Mouse (Mus musculus): ENCODE data around the gene Sacs. TPM values are rescaled to one million over a fixed set of nuclear protein-coding genes. Genes with fewer than 3 reads are reported as not detected.
"Not testable (repeated sequence)": the region's sequence is repeated elsewhere in the genome, so short reads cannot be mapped to it uniquely, and the experiment has no call there.

Gene Sacs
- total RNA-seq, 1 experiment from 2014 or later = 22.3 TPM

DNA sequence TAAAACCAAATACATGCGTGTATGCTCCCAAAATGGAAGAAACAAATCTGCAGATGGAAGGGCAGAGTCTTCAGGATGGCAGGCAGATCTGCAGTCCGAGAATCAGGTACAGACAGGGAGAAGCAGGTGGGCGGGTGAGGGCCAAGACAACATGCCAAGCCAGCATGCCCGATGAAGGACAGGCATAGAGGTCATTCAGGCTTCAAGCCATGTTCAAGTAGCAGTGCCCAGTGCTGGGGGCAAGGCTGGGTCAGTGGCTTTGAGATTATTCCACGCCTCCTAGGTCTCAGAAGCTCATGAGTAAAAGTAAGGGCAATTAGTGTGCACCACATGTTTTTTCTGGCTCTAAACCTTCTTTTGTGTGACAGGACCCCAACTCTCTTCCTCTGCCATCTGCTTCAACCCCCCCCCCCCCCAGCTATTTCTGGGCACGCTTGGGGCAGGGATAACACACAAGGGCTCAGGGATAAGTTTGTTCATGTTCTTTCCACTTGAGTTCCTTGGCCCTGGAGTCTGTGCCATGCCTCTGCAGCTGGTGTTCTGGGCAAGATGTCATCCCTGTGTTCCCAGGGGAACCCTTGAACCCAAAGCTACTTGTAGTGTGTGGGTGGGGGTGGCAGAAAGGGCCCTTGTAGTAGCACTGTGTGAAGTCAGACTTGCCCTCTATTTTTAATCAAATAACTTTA, 16.8 kb downstream of the Sacs start:
- no peak for ATAC-seq (ENCODE audit: extremely low read depth, insufficient number of reproducible peaks, low FRiP score, poor library complexity, severe bottlenecking)

DNA sequence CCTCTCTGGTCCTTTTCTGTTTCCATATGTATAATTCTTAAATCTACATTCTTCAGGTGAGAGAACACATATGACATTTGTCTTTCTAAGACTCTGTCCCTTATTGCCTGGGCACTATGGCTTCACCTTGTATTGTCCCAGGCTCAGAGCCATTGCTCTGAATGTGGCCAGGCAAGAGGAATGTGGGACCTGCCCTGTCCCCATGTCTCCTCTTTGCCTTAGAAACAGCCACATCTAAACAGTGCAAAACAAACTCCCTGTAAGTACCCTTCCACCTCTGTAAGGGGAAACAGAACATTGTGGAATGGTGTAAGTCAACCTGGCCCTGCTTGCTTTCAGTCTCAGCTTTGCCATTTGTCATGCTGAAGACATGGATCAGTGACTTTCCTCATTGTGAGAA, 17.4 kb downstream of the Sacs start:
- ATAC-seq (ENCODE audit: extremely low read depth, insufficient number of reproducible peaks, low FRiP score, poor library complexity, severe bottlenecking) = no peak

DNA sequence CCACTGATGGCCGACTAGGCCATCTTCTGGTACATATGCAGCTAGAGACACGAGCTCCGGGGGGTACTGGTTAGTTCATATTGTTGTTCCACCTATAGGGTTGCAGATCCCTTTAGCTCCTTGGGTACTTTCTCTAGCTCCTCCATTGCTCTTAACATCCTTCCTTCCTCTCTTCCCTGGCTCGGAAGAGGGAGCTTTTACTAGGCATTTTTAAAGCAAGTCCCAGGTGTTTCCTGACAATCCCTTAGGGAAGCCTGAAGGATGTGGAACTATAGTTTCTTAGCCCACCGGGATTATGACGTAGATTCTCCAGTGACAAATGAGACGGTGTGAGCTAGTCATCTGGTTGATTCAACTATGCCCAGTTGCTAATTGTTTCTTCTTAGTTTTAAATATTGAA, 19.2 kb downstream of the Sacs start:
- not testable (repeated sequence) for ATAC-seq (ENCODE audit: extremely low read depth, insufficient number of reproducible peaks, low FRiP score, poor library complexity, severe bottlenecking)

DNA sequence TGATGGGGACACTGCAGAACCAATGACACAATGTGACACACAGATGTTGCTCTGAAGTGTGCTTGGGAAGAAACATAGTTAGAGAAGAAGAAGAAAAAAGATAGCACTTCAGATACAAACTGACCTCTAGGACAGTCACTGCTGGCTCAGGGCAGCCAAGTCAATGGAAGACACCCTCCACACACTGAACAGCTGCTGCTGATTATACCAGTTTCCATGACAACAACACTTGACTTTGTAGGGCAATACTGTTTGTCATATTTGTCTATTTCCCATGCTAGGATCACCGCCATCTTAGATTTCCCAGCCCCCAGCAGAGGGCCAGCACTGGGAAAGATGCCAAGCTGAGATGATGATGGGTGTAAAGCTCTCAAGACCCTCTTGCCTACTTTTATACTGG, 22.7 kb downstream of the Sacs start:
- ATAC-seq (ENCODE audit: extremely low read depth, insufficient number of reproducible peaks, low FRiP score, poor library complexity, severe bottlenecking) = no peak

DNA sequence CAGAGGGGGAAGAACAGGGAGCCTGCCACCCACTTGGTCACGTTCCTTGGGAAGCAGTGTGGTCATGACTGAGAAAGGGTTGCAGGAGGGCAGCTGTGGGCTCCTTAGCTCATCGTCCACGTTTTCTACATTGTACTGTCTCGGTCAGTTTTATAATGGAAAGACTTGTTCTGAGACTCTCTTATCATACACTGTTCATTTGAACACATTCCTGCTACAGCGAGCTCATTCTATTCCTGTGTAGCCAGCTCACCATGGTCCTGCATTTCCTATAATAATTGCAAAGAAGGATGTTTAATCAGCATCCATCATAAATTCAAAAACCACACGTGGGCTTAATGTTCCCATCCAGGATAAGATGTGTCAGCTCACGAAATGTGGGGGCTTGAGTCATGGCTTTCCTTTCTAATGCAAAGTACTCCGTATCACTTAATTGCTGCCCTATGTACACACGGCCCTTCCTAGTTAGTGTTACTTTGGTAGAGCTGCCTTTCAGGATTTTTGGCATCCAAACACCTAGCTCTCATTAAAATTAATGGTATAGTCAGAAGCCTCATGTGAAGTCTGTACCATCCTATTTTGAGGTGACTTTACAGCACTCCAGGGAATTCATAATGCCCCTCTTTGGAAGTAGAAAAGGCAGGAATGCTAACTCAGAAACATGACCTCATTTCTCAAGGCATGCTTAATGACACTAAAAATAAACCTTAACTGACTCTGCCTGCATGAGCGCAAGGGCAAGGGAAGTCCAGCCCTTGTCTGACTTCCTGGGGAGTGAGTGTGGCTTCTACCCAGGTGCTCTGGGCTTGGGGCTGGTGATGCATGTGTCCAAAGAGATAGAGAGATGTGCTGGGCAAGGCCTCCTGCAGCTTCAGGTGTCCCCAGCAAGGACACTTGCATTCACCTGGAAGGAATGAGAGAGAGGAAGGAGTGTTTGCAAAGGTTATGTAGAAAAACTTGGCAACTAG, 23.4 kb downstream of the Sacs start:
- ATAC-seq (ENCODE audit: extremely low read depth, insufficient number of reproducible peaks, low FRiP score, poor library complexity, severe bottlenecking) = no peak

DNA sequence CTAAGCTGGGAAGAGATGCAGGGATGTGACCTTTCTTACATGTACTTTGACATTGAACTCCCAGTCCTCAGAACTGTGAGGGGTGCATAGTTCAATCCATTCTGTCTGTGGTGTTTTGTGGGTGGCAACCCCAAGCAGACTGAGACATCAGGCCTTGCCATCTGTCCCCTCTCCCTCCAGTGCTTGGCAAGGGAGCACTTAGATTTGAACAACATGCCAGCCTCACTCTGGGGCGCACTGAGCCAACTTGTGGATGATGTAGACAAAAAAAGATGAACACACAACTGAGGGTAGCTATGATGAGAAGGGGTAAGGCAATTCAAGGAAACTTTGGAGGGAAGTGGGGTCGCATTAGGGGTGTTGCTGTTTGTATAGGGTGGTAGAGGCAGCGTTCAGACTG, 26.2 kb downstream of the Sacs start:
- no peak for ATAC-seq (ENCODE audit: extremely low read depth, insufficient number of reproducible peaks, low FRiP score, poor library complexity, severe bottlenecking)

DNA sequence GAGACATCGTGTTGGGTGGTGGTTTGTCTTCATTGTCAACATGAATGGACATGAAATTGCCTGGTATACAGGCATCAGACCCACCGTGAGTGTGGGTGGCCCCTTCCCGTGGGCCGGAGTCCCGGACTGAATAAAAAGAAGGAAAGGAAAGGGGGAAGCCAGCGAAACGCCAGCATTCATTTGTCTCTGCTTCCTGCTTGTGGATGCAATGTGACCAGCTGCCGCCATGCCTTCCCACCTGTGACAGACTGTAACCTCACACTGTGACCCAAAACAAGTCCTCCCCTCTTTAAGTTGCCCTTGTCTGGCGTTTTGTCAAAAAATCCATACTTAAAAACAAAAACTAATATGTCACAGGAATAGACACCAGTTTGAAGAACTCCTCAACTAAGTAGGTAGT, 27.7 kb downstream of the Sacs start:
- ATAC-seq (ENCODE audit: extremely low read depth, insufficient number of reproducible peaks, low FRiP score, poor library complexity, severe bottlenecking) = no peak

DNA sequence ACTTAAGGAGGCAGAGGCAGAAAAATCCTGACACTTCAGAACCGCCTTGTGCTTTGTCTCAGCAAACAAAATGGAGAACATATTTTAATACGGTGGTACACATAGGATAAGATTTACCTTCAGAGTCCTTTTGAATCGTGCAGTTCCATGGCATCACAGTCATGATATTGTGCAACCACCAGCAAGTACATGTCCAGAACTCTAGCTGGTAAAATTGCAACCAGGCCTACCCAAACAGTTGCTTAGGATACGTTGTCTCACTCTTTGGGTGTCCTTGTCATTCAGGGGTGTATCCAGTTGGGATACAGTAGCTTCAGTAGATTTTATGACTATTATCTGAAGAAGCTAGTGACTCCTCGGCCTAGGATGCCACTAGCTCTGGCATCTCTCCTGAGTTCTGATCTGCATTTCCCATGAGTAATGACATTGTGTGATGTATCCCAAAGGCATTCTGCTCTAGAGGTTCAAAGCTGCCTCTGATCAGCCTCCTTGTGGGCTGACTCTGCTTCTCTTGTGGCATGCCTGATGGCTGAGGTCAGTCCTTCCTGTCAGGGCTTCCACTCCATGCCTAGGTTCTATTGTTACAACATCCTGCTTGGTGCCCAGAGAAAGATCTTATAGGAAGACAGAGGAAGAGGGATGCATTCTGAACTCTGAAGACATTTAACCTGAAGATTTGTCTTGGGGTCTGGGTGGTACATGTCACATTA, 33.2 kb downstream of the Sacs start:
- ATAC-seq (ENCODE audit: extremely low read depth, insufficient number of reproducible peaks, low FRiP score, poor library complexity, severe bottlenecking) = no peak

DNA sequence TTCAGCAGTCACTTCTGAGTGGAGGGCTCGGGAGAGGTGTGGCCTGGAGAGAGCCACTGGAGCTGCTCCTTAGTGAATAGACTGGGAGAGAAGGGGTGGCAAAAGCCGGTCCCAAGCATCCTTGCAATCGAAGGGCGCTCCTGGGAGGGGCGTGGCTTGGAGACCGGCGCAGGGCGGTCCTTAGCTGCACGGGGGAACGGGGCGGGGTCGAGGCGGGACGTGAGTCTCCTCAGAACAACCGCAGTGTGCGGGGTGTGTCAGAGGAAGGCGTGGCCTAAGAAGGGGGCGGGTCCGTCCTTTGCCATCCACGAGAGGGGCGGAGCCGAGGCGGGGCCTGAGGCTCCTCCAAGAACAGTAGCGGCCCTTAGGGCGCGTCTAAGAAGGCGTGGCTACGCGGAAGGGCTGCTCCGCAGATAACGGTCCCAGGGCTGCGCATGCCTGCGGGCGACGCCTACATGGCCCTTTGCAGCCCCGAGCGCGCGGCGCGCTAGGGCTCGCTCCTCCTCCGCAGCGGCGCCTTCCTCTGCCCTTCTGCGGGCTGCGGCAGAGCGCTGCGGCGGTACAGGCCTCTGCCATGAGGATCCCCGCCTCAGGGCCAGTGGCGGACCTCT, 34.4 kb downstream of the Sacs start:
- peak; percentile 92 for ATAC-seq (ENCODE audit: extremely low read depth, insufficient number of reproducible peaks, low FRiP score, poor library complexity, severe bottlenecking)

DNA sequence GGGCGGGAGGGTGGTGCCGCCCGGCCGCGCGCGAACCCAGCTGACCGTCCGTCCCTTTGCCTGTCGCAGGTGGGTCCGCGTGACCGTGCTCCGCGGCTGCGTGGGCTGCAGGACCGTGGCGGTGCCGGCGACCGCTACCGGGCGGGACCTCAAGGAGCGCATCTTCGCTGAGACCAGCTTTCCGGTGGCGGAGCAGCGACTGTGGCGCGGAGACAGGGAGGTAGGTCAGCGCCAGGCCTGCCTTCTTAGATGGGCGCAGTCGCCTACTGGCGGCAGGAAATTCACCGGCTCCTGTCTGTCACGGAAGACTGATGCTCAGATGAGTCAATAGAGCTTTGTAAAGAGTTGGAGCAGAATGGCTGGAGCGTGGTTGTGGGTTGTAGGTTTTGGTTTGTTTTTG, 35.0 kb downstream of the Sacs start:
- peak; percentile 45; the same call in 1 of the 2 replicates for ATAC-seq (ENCODE audit: extremely low read depth, insufficient number of reproducible peaks, low FRiP score, poor library complexity, severe bottlenecking)

DNA sequence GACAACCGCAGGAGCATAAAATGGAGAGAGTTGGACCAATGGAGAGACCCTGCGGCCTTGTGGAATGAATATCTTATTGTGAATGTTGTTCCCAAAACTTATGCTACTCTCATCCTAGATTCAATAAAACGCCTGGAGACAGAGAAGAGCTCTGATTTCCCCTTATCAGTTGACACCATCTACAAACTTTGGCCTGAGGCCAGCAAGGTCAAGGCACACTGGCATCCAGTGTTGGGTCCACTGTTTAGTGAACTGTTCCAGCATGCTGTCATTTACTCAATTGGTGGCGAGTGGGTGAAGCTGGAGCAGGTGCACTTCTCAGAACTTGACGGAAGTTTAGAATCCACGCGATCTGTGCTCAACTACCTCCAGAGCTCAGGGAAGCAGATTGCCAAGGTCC, 53.6 kb downstream of the Sacs start:
- ATAC-seq (ENCODE audit: extremely low read depth, insufficient number of reproducible peaks, low FRiP score, poor library complexity, severe bottlenecking) = no peak

DNA sequence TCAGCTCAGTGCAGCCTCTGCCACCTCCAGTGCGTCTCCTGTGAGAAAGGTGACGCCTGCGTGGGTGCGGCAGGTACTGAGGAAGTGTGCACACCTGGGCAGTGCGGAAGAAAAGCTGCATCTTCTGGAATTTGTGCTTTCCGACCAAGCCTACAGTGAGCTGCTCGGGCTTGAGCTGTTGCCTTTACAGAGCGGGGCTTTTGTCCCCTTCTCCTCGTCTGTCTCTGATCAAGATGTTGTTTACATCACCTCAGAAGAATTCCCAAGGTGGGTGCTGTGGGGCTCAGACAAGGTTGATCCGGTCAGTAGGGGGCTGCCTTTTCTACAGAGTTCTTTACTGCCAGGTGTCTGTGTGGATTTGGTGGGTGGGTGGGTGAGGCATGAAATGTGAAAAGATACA, 54.1 kb downstream of the Sacs start:
- ATAC-seq (ENCODE audit: extremely low read depth, insufficient number of reproducible peaks, low FRiP score, poor library complexity, severe bottlenecking) = no peak

DNA sequence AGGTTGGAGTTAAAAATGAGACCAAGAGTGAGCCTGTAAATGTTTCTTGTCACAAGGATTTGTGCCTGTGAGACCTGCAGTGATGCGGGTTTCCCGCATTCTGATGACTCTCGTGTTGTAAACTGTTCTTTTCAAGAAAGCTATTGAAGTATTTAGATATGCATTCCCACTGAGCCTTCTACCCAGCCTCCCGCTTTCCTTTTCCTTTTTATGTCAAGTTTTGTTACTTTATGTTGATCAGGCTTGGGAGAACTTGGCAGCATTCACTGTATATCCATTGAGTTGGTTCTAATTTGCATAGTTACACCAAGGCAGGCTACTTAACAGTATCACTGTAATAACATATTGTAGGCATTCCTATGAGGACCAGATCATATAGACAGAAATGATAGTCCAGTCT, 56.2 kb downstream of the Sacs start:
- ATAC-seq (ENCODE audit: extremely low read depth, insufficient number of reproducible peaks, low FRiP score, poor library complexity, severe bottlenecking) = no peak

DNA sequence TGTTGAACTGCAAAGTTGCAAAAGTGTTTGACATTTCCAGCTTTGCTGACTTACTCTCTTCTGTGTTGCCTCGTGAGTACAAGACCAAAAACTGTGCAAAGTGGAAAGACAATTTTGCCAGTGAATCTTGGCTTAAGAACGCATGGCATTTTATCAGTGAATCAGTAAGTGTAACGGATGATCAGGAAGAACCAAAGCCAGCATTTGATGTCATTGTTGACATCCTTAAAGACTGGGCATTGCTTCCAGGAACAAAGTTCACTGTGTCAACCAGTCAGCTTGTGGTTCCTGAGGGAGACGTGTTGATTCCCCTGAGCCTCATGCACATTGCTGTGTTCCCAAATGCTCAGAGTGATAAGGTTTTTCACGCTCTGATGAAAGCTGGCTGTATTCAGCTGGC, 71.9 kb downstream of the Sacs start:
- no peak for ATAC-seq (ENCODE audit: extremely low read depth, insufficient number of reproducible peaks, low FRiP score, poor library complexity, severe bottlenecking)

DNA sequence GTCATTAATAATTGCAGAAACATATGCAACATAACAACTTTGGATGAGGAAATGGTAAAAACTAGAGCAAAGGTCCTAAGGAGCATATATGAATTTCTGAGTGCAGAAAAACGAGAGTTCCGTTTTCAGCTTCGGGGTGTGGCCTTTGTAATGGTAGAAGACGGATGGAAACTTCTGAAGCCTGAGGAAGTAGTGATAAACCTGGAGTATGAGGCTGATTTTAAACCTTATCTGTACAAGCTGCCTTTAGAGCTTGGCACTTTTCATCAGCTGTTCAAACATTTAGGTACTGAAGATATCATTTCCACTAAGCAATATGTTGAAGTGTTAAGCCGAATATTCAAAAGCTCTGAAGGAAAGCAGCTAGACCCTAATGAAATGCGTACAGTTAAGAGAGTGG, 73.5 kb downstream of the Sacs start:
- no peak for ATAC-seq (ENCODE audit: extremely low read depth, insufficient number of reproducible peaks, low FRiP score, poor library complexity, severe bottlenecking)

DNA sequence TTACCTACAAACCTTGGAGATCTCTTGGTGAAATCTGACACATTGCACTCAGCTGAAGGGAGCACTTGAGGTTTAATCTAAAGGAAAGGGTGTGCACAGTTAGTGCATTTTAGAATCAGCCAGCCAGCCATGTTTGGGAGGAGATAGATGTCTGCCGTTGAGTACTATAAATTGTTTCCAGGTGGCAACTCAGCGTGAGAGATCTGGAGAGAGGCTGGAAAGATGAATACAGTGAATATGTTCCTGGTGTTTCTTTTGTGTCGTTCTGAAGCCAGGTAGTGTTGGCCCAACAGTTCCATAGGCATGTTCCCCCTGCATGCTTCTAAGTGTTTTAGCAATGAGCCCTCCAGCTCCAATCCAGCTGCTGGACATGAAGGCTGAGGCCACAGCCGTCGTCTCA, 82.9 kb downstream of the Sacs start:
- ATAC-seq (ENCODE audit: extremely low read depth, insufficient number of reproducible peaks, low FRiP score, poor library complexity, severe bottlenecking) = no peak

DNA sequence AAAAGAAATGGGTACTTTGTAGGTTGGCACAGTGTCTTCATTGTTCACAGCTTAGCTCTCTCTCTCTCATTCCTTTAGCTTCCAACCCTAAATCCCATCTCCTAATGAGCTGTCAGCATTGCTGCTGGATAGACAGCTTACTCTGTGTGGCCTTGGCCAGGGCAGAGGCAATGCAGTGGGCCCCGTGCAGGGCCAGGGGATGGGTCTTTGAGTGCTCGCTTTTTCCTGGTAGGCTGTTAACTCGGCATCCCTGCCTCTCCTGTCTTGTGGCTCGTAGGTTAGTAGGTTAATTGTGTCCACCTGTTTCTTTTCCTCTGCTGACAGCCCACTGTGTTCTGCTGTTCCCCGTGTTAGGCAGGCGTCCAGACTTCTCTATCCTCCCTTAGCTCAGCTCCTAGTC, 84.2 kb downstream of the Sacs start:
- no peak for ATAC-seq (ENCODE audit: extremely low read depth, insufficient number of reproducible peaks, low FRiP score, poor library complexity, severe bottlenecking)

DNA sequence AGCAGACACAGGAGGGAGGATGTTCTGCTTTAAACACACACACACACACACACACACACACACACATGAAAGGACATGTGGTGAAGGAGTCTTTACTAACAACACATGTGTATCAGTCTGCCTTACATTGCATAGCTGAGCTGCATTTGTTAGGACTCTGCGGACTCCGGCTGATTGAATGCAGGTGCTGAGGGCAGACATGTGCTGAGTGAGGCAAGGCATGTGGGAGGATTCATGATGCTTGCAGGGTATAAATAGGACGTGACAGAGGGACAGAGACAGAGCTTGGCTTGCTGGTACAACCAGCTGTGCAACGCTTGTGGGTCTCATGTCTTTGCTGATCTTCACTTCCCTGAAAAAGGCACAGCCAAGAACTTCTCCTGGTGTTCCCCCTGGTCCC, 85.5 kb downstream of the Sacs start:
- ATAC-seq (ENCODE audit: extremely low read depth, insufficient number of reproducible peaks, low FRiP score, poor library complexity, severe bottlenecking) = no peak

DNA sequence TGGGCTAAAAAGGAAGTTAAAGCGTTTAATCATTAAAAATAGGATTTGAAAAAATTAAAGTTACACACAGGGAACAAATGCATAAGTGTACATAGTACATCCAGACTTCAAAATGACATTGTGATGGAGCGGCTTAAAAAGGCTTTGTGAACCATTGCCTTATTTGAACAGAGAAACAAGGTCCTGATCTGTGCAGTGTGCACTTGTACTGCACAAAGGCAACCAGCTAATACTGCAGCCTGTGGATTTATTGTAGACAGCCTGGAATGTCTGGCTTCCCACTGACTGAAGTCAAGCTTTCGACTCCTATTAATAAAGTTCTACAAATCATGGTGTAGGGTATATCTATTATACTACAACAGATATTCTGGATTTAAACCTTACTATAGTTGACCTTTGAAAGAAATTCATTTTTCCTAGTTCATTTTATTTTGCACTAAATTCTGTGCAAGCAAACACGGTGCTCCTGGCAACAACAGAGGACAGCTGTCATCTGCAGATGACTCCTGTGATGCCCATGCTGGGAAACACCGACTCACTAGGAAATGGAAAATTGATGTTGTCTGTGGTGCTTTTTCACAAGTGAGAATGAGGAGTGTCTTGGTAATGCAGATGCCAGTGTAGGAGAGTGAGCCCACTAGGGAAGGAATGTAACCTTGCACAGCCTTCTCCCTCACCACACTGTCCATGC, 86.3 kb downstream of the Sacs start:
- ATAC-seq (ENCODE audit: extremely low read depth, insufficient number of reproducible peaks, low FRiP score, poor library complexity, severe bottlenecking) = no peak

All from neutrophil, adult 5-6 weeks (primary cell).